Mouse (Mus musculus) ES-Bruce4 (cell line): Measurements from ENCODE around the gene Acat3.

ENCODE experiments used
- EP300 ChIP-seq: IDR thresholded peaks from 2 replicates; pipeline ENCODE4 v1.6.1; 2011; ENCODE audit warnings: low read depth, low read length; ENCODE audit not compliant: insufficient read depth
- POLR2A ChIP-seq: IDR thresholded peaks from one replicate; pipeline ENCODE4 v1.8.1; 2011; ENCODE audit warnings: low read length; ENCODE audit not compliant: insufficient read depth

- TF ChIP-seq POLR2A: no peak
- no peak for TF ChIP-seq EP300
Measured at GRCm38 (mm10) chr17:12983988-12984387, 43.6 kb upstream of the Acat3 start.
